Mouse (Mus musculus) heart, postnatal 0 days (tissue): ENCODE measurements at regions not wholly inside any gene's neighbourhood (a gene's known extent, or its start where the extent isn't known, plus 50 kb on each side); places are given as distances from the start of the nearest gene placed in this dataset.

Experiments used
- CTCF ChIP-seq: IDR thresholded peaks from 2 replicates; pipeline ENCODE4 v1.5.1; 2016; ENCODE audit warnings: antibody characterized with exemption, control low read depth, low read depth
- EP300 ChIP-seq: IDR thresholded peaks from 2 replicates; pipeline ENCODE4 v1.6.1; 2016; ENCODE audit warnings: antibody characterized with exemption, low read depth

- no peak for TF ChIP-seq CTCF
- TF ChIP-seq EP300: no peak
Observed at GRCm38 (mm10) chr9:61238687-61239250, 133.4 kb upstream of the Tle3 start.
